Mouse (Mus musculus): ENCODE results near the gene Lmcd1. TPM values are rescaled to one million over a fixed set of nuclear protein-coding genes. Genes with fewer than 3 reads are reported as not detected.

Lmcd1 gene
- polyA plus RNA-seq, 1 experiment = 2.4 TPM

DNA sequence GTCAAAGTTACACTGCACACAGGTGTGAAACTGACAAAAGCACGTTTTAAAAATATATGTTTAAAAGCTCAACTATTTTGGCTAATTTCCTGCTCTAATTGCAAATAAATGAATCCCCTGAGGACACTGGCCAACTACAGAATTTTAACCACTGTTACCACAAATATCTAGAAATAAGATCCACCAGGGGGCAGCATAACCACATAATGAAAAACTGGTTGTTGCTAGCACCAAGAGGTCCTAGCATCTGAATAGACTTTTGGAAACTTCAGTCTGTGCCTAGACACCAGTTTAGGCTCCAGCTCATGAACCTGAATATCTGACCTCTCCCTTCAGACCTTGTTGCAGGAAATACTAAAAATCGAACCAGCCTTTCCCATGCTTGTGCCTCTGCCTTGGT lies 91.0 kb downstream of the Lmcd1 start:
- no peaks in the 10 kb centered on the region for H3K4me1 ChIP-seq (replicated peaks; ENCODE audit: control insufficient read depth, insufficient read depth, low read length)
- WGBS = 44% methylated on average over 2 of the region's 2 CpGs
- TF ChIP-seq CTCF (IDR thresholded peaks at IDR 0.05; ENCODE audit: borderline replicate concordance, control insufficient read depth, extremely low read depth, insufficient read depth, low read length, poor library complexity) (no peak), POLR2A (IDR thresholded peaks at IDR 0.05; ENCODE audit: control insufficient read depth, extremely low read depth, insufficient read depth, low read length, poor library complexity) (no peak)
- peak; percentile 23 for DNase-seq
- no peak overlapping the region for H3K27ac ChIP-seq (ENCODE audit: control insufficient read depth, insufficient read depth, low read length)
- no peak overlapping the region for H3K4me3 ChIP-seq (ENCODE audit: control insufficient read depth, insufficient read depth, low read length)
- no peaks in the 10 kb centered on the region for H3K36me3 ChIP-seq (ENCODE audit: control insufficient read depth, insufficient read depth, low read length)
- H3K27me3 ChIP-seq (ENCODE audit: control insufficient read depth, insufficient read depth, low read length) = no peaks in the 10 kb centered on the region

DNA sequence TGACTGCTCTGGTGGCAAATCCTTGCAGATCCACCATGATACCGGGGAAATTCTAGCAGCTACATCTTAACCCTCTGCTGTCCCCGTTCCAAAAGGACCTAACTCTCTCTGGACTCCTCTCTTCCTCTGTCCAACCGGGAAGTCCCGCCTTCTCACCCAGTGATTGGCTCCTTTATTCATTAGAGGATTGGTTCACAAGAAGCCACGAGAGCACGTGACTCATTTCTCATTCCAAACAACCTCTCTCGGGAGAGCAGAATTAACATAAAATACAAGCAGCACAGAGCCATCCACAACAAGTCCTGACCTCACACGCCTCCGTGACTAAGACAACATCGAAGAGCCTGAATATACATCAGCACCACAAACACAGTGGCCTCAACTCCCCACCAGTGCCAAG lies 91.7 kb downstream of the Lmcd1 start:
- Histone ChIP-seq H3K4me3 (ENCODE audit: control insufficient read depth, insufficient read depth, low read length) (no peak overlapping the region), H3K27me3 (ENCODE audit: control insufficient read depth, insufficient read depth, low read length) (no peaks in the 10 kb centered on the region), H3K4me1 (replicated peaks; ENCODE audit: control insufficient read depth, insufficient read depth, low read length) (no peaks in the 10 kb centered on the region), H3K27ac (ENCODE audit: control insufficient read depth, insufficient read depth, low read length) (no peak overlapping the region), H3K36me3 (ENCODE audit: control insufficient read depth, insufficient read depth, low read length) (no peaks in the 10 kb centered on the region)
- no peak for TF ChIP-seq CTCF (IDR thresholded peaks at IDR 0.05; ENCODE audit: borderline replicate concordance, control insufficient read depth, extremely low read depth, insufficient read depth, low read length, poor library complexity)
- no peak for TF ChIP-seq POLR2A (IDR thresholded peaks at IDR 0.05; ENCODE audit: control insufficient read depth, extremely low read depth, insufficient read depth, low read length, poor library complexity)
- DNase-seq = peak; percentile 9
- 87% methylated on average over 10 of the region's 10 CpGs for WGBS

DNA sequence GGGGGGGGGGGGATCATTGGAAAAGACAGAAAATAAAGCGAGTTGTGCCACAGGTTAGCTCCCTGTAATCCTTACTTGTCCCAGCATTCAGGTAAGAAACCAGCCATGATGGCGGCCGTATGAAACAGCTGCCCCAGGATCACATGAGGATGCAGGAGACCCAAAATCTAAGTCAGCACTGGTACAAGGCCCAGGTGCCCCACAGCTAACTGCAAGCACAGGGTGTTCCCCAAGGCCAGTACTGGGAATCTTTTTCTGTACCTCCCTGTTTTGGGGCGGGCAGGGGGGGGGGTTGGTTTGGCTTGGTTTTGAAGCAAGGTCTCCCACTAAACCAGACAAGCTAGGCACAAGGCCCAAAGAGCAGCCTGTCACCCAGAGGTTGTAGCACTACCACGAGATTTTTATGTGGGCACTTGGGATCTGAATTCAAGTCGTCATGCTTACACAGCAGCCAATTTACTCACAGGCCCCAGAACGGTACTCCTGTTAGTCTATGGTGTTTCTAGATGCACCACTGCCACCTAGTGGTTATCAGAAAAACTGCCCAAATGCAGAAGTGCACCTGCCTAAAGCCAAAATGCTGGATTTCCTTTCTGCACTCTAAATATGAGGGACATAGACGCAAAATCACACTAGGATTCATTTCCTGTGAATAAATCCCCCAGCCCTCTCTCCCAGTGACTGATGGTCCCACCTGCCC lies 100.5 kb downstream of the Lmcd1 start:
- H3K4me1 ChIP-seq (replicated peaks; ENCODE audit: control insufficient read depth, insufficient read depth, low read length) = no peaks in the 10 kb centered on the region
- no peaks in the 10 kb centered on the region for H3K27me3 ChIP-seq (ENCODE audit: control insufficient read depth, insufficient read depth, low read length)
- DNase-seq = peak; percentile 42
- H3K27ac ChIP-seq (ENCODE audit: control insufficient read depth, insufficient read depth, low read length) = no peak overlapping the region
- TF ChIP-seq CTCF (IDR thresholded peaks at IDR 0.05; ENCODE audit: borderline replicate concordance, control insufficient read depth, extremely low read depth, insufficient read depth, low read length, poor library complexity) (no peak), POLR2A (IDR thresholded peaks at IDR 0.05; ENCODE audit: control insufficient read depth, extremely low read depth, insufficient read depth, low read length, poor library complexity) (no peak)
- 46% methylated on average over 8 of the region's 8 CpGs for WGBS
- no peaks in the 10 kb centered on the region for H3K36me3 ChIP-seq (ENCODE audit: control insufficient read depth, insufficient read depth, low read length)
- H3K4me3 ChIP-seq (ENCODE audit: control insufficient read depth, insufficient read depth, low read length) = no peak overlapping the region

DNA sequence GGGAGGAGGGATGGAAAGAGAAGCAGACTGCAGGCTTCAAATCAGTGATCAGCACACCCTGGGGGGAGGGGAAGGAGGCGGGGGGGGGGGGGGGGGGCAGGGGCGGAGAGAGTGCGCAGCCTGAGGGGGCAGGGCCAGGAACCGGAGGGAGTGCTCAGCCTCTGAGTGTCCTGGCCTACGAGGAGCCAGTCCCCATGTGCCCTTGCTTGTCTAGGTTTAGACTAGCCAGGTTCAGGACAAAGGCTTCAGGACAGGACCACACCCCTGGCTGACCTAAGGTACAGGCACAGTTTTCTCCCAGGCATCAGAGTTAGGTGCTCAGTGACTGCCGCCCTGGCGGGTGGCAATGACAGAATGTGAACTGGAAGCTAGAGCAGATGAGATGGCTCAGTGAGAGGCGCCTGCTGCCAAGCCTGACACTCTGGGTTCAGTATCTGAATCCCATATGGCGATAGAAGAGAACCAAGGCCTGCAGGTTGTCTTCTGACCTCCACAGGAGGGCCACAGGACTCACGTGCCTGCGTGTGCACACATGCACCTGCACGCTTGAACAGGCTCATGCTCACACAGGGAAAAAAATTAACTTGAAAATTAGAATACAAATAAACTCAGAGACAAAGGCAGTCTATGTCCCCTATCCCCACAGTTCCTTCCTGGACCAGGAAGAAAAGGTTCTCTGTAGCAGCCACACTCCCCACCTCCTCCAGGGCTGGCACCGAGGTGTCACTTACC lies 102.3 kb downstream of the Lmcd1 start:
- WGBS = 82% methylated on average over 9 of the region's 13 CpGs
- TF ChIP-seq POLR2A (IDR thresholded peaks at IDR 0.05; ENCODE audit: control insufficient read depth, extremely low read depth, insufficient read depth, low read length, poor library complexity) (no peak), CTCF (IDR thresholded peaks at IDR 0.05; ENCODE audit: borderline replicate concordance, control insufficient read depth, extremely low read depth, insufficient read depth, low read length, poor library complexity) (no peak)
- H3K27ac ChIP-seq (ENCODE audit: control insufficient read depth, insufficient read depth, low read length) = no peak overlapping the region
- DNase-seq = no peak
- no peaks in the 10 kb centered on the region for H3K4me1 ChIP-seq (replicated peaks; ENCODE audit: control insufficient read depth, insufficient read depth, low read length)
- no peaks in the 10 kb centered on the region for H3K36me3 ChIP-seq (ENCODE audit: control insufficient read depth, insufficient read depth, low read length)
- no peaks in the 10 kb centered on the region for H3K27me3 ChIP-seq (ENCODE audit: control insufficient read depth, insufficient read depth, low read length)
- H3K4me3 ChIP-seq (ENCODE audit: control insufficient read depth, insufficient read depth, low read length) = no peak overlapping the region

DNA sequence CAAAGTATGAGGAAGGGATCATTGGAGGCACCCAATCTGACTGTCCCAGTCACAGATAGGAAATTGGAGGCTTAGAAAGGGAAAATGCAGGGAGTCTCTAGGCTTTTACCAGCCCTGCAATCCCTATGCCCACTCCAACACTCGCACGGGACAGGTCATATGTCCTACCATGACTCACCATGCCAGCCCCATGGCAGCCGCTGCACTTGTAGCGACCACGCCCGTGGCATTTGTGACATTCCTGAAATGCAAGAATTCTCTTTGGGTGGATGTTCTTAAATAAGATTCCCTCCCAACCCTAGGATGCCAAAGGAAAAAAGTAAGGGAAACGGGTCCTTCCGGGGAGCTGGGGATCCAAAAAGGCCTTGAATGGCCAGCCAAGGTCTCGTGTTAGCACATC lies 105.5 kb downstream of the Lmcd1 start:
- Histone ChIP-seq H3K27me3 (ENCODE audit: control insufficient read depth, insufficient read depth, low read length) (no peaks in the 10 kb centered on the region), H3K4me1 (replicated peaks; ENCODE audit: control insufficient read depth, insufficient read depth, low read length) (no peaks in the 10 kb centered on the region), H3K36me3 (ENCODE audit: control insufficient read depth, insufficient read depth, low read length) (no peaks in the 10 kb centered on the region), H3K27ac (ENCODE audit: control insufficient read depth, insufficient read depth, low read length) (no peak overlapping the region), H3K4me3 (ENCODE audit: control insufficient read depth, insufficient read depth, low read length) (no peak overlapping the region)
- no peak for DNase-seq
- TF ChIP-seq CTCF (IDR thresholded peaks at IDR 0.05; ENCODE audit: borderline replicate concordance, control insufficient read depth, extremely low read depth, insufficient read depth, low read length, poor library complexity) = no peak
- no peak for TF ChIP-seq POLR2A (IDR thresholded peaks at IDR 0.05; ENCODE audit: control insufficient read depth, extremely low read depth, insufficient read depth, low read length, poor library complexity)
- WGBS = 92% methylated on average over 9 of the region's 9 CpGs

Other genes starting within 250 kb of the Lmcd1 start
- gene Ssu2, start 114.3 kb downstream of the Lmcd1 start, polyA plus RNA-seq (2012; rRNA removed) = 0.66 and 0.74 TPM in 2 replicates
- gene Cav3, start 185.7 kb downstream of the Lmcd1 start, polyA plus RNA-seq (2012; rRNA removed) = 0.33 and 7.8 TPM in 2 replicates
- gene Oxtr, start 216.2 kb downstream of the Lmcd1 start, polyA plus RNA-seq (2012; rRNA removed) = 0.50 and 0.56 TPM in 2 replicates

All from thymus, adult 2 months (tissue).